Mouse (Mus musculus) c-Kit-positive CD71-positive TER-119-negative erythroid progenitor cells, embryonic 14.5 days (primary cell): Measurements from ENCODE around the gene Tcf12.

Experiments
- DNase-seq: peaks from one replicate; pipeline ENCODE4 v3.0.0-alpha.2; 2013; ENCODE audit warnings: low read depth

Tcf12 gene

GRCm38 (mm10) chr9:71898852-71899251 lies 212.8 kb downstream of the Tcf12 start:
- no peak for DNase-seq

GRCm38 (mm10) chr9:71897399-71897798 lies 214.3 kb downstream of the Tcf12 start:
- DNase-seq: no peak

GRCm38 (mm10) chr9:71895931-71896724 lies 215.5 kb downstream of the Tcf12 start:
- DNase-seq: no peak

- no peak for DNase-seq
Observed at GRCm38 (mm10) chr9:71895291-71895690, 216.4 kb downstream of the Tcf12 start.

- DNase-seq: no peak
Observed at GRCm38 (mm10) chr9:71894943-71895286, 216.8 kb downstream of the Tcf12 start.

GRCm38 (mm10) chr9:71894246-71894942 lies 217.3 kb downstream of the Tcf12 start:
- DNase-seq: no peak

GRCm38 (mm10) chr9:71888450-71888849 lies 223.2 kb downstream of the Tcf12 start:
- no peak for DNase-seq

GRCm38 (mm10) chr9:71880629-71881028 lies 231.0 kb downstream of the Tcf12 start:
- no peak for DNase-seq

- no peak for DNase-seq
Observed at GRCm38 (mm10) chr9:71879972-71880371, 231.7 kb downstream of the Tcf12 start.

- DNase-seq: no peak
Observed at GRCm38 (mm10) chr9:71879415-71879814, 232.3 kb downstream of the Tcf12 start.

- DNase-seq: no peak
Observed at GRCm38 (mm10) chr9:71877867-71878266, 233.8 kb downstream of the Tcf12 start.

GRCm38 (mm10) chr9:71874761-71875160 lies 236.9 kb downstream of the Tcf12 start:
- no peak for DNase-seq

- DNase-seq: no peak
Observed at GRCm38 (mm10) chr9:71874035-71874572, 237.6 kb downstream of the Tcf12 start.

- DNase-seq: no peak
Observed at GRCm38 (mm10) chr9:71863338-71863737, 248.3 kb downstream of the Tcf12 start.

GRCm38 (mm10) chr9:71861629-71862028 lies 250.0 kb downstream of the Tcf12 start:
- DNase-seq: no peak

- no peak for DNase-seq
Observed at GRCm38 (mm10) chr9:71857926-71858325, 253.7 kb downstream of the Tcf12 start.

- no peak for DNase-seq
Observed at GRCm38 (mm10) chr9:71853904-71854303, 257.8 kb downstream of the Tcf12 start.

- DNase-seq: peak; percentile 14
Observed at GRCm38 (mm10) chr9:71850283-71850682, 261.4 kb downstream of the Tcf12 start.

GRCm38 (mm10) chr9:71848392-71848791 lies 263.3 kb downstream of the Tcf12 start:
- peak; percentile 16 for DNase-seq

- no peak for DNase-seq
Observed at GRCm38 (mm10) chr9:71847921-71848320, 263.8 kb downstream of the Tcf12 start.

GRCm38 (mm10) chr9:71841850-71842249 lies 269.8 kb downstream of the Tcf12 start:
- no peak for DNase-seq

GRCm38 (mm10) chr9:71837366-71837765 lies 274.3 kb downstream of the Tcf12 start:
- DNase-seq: no peak

GRCm38 (mm10) chr9:71836366-71836765 lies 275.3 kb downstream of the Tcf12 start:
- no peak for DNase-seq
